Mouse (Mus musculus) olfactory bulb, adult 2 months (tissue): ENCODE data around the gene Usp1.

Experiments used
- CTCF ChIP-seq: fragments of 200-500 bp; IDR thresholded peaks from 2 replicates; pipeline ENCODE4 v1.5.1; 2012; ENCODE audit warnings: low read depth, mild to moderate bottlenecking, low read length, moderate library complexity; ENCODE audit not compliant: insufficient read depth
- POLR2A ChIP-seq: fragments of 200-500 bp; IDR thresholded peaks from 2 replicates; pipeline ENCODE4 v1.6.1; 2012; ENCODE audit warnings: mild to moderate bottlenecking, low read depth, low read length, moderate library complexity; ENCODE audit not compliant: insufficient read depth

DNA sequence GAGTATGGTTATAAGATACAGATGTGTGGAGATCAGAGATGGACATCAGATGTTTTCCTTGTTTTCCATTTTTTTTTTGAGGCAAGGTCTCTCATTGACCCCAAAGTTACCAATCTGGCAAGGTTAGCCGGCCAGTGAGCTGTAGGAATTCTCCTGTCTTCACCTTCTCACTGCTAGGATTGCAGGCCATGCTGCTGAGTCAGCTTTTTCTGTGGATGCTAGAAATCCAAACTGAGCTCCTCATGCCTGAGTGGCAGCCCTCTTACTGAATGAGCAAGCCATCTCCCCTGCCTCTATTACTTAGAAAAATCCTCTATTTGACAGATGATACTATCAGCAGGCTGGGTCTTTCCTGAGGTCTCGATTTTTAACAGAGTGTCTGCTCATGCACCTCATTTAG lies 55.1 kb downstream of the Usp1 start:
- no peak for TF ChIP-seq POLR2A
- no peak for TF ChIP-seq CTCF
